Mouse (Mus musculus) spleen, postnatal 4 days (tissue): ENCODE data around the gene Cmss1.
"Not testable (repeated sequence)": the region's sequence is repeated elsewhere in the genome, so short reads cannot be mapped to it uniquely, and the experiment has no call there.

ENCODE experiments used
- DNase-seq, 2 experiments: peaks; one replicate each; pipeline ENCODE4 v3.0.0; 2022; ENCODE audit warnings: low spot score in 2 of 2

Gene Cmss1

DNA sequence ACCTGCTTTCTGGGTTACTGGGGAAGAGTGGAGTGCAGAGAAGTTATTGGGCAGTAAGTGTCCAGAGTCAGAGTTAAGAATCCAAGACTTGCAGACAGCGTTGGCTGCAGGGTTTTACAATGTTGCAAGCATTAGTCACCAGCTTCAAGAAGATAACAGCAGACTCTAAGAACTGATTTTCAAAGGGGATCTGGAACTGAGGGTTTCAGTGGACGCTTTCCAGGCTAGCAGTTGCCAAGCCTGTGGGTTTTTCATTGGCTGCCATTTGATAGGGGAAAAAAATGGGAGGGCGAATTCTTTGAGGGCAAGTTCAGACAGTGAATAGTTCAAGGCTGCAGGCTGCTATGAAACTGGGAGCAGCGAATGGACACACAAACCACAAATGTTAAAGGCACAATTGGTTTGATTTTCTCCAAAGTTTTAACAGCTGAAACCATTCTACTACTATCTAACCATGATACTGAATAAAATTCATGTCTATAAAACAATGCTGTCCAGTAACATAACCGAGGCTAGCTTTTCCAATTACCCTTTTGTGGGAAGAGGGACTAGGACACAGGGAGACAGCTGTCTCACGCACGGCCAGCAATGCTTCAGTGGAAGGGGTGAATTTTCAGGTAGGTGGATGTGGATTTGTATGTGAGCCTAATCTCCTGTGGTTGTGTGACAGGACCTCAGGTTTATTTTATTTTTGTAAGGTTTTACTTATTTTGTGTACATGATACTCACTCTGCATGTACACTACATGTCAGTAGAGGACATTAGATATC, 179.0 kb downstream of the Cmss1 start:
- DNase-seq: no peak

DNA sequence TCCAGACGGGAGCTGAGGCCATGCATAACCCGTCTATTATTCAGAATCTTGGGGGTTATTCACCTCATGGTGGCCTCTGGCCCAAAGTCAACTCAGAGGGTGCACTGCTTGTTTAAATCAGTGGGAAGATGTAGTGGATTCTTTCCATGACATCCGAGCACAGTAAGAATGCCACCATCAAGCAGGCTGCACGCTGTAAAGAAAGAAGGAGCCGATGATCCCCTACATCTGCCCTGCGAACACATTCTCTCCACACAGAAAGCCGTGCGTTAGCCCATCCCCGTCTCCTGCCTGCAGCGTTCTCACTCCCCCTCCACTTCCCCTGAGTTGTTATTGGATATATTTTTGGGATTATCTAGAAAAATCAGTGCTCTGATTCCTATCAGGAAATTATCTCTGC, 180.0 kb downstream of the Cmss1 start:
- no peak for DNase-seq

DNA sequence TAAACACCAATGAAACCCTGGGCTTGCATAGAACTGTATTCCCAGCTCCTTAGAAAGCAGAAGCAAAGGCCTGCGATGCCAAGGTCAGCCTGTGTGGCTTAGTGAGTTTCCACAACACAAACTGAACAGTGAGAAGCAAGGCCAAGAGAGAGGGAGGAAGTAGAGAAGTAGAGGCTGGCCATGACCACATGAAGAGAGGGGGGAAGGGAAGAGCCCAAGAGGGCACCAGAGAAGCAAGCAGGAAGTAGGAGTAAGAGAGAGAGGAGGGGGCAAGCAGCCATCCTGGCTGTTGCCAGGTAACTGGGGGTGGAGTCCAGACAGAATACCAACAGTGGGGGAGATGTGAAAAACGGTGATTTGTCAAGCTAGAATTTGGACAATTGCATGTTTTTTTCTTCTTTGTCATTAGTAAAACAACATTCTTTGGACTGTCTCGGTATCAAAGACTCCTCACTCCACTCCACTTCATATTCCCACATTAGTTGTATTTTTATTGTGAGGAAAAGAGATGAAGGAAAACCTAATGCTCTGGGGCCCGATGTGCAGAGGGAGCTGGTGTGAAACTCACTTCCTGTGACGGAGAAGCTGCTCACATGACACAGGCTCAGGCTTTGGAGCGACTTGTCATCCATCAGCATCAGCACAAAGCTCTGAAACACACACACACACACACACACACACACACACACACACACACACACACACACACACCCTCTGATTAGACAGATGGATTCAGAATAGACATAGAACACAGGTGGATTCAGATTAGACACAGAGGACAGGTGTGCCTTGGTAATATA, 183.5 kb downstream of the Cmss1 start:
- DNase-seq: no peak

DNA sequence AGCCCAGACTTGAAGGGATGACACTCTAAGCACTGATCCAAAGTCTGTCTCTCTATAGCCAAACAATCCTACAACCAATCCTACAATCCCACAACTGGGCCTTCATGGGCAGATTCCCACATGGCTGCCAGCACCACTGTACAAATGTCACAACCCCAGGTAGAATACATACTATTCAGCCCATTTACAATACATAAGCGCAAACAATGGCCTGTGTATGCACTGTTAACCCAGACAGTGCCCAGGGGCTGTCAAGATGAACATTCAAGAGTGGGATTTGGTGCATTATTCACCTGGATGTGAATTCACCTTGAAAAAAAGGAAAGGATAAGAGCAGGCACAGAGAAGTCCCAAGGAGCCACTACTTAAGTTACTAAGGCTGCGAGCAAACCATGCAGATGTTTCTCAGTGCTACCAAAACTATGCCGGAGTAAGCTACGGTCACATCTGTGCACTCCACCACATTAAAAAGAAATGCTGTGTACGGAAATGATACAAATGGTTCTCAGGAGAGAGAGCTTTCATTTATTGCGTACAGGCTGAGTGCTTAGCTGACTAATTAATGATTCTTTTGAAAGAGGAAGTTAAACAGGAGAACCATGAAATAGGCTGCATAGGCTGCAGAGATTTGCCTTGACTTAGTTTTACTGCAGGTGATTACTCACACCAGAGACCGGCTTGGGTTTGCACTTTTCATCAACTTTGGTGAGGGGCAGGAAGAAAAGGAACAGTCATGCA, 184.8 kb downstream of the Cmss1 start:
- no peak for DNase-seq

DNA sequence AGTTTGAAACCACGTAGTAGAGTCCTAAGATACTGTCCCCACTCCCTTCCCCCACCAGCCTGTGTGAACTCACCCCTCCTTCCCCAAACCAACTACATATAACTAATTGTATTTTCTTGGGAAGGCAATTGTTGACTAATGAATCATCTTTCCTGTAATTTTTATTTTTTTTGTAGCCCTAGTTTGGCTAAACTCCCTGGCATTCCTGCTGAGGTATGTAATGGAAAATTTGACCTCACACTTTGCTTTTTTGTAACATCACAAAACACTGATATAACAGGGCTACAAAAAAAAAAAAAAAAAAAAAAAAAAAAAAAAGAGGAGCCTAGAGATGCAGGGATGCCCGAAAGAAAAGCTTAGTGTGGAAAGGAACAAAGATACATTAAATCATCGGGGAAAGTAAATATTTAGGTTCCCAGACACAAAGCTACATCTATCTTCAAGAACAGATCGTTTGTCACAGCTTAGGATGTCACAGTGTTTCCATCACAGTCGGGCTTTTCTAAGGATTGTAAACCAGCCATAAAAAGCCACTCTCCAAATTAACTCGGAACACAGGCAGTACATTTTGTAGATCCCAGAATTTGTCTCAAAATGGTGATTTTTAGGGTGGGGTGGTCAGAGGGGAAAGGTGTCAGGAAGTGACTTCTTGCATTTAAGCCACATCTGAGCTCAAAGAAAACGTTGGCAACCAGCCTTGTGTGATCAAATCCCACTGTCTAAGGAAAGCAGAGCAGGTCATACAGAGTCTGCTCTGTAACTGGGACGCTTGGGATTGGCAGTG, 185.7 kb downstream of the Cmss1 start:
- DNase-seq: no peak

DNA sequence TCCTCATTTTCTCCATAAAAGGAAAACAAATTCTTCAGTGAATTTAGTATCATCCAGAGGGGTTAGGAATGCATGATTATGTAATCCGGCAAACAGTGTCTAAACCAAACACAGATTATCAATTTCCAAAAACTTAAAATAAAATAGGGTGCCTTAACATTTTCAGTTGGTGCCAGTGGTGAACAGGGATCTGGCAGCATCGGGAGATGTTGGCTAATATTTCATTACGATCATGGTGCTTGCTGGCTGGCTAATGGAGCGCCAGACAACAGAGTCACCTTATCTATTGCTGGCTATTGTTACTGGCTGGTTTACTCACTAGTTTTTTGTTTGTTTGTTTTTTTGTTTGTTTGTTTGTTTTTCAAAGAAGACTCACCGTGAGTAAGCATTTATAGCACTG, 186.8 kb downstream of the Cmss1 start:
- no peak for DNase-seq

DNA sequence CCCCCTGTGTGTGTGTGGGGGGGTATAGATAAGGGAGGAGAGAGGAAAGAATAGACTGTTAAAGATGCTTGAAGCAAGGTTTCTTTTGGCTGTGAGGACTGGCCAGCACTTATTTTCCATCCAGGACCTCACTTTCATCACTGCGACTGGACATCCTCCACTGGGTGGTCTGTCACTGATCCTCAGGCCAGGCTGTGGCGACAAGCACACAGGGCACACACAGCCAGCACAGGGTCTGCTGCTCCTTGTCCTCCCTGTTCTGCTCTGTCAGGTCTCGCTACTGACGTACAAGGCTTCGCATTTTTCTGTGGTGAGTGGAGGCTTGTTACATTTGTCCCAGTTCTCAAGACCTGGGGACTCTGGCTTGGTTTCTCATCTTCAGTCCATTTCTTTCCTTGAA, 187.3 kb downstream of the Cmss1 start:
- no peak for DNase-seq

DNA sequence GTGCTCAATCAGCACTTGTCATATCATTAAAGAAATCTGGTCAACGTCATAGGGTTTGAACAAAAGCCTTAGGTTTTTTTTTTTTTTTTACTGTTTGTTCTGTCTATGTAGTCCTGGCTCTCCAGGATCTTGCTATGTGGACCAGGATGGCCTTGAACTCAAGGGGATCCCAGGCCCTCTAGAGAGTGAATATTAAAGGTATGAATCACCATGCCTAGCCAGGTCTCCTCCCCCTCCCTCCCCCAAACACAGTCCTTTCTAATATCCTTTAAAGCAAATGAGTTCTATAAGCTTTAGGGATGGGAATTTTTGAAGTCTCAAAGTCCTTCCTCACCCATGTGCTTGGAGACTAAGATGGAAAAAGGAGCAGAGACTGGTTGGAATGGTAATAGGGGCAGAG, 188.7 kb downstream of the Cmss1 start:
- no peak for DNase-seq

DNA sequence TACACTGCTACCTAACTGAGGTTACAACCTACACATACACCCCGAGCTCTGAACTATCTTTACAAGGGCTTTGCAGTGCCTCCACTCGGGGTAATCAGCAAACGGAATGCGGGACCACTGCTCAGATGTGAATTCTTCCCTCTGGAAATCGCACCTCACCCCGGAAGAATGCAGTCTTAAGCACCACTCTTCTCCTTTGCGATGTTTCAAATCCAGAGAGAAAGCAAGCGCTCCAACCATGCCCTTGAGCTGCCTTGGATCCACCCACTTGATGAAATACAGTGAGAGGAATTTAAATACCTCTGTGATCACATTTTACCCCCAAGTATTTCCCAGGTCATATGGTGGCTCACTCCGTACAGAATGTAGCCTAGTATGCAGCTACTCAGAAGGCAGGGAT, 189.6 kb downstream of the Cmss1 start:
- no peak for DNase-seq

DNA sequence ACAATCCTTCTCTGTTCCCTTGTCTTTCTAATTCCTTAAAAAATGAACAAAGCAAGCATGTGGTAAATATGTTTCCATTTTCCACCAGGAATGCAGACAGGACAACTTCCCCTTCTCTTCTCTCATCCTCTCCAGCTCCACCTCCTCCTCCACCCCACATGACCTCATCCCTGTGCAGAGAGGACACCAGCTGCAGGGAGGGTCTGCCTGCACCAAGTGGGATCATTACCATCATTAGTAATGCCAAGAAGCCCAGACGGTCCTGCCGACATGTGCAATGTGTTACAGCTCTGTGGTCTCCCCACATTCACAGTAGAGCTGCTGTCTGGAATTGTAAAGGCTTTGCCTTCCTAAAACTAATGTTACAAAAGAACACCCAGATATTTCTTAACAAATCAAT, 190.6 kb downstream of the Cmss1 start:
- no peak for DNase-seq

DNA sequence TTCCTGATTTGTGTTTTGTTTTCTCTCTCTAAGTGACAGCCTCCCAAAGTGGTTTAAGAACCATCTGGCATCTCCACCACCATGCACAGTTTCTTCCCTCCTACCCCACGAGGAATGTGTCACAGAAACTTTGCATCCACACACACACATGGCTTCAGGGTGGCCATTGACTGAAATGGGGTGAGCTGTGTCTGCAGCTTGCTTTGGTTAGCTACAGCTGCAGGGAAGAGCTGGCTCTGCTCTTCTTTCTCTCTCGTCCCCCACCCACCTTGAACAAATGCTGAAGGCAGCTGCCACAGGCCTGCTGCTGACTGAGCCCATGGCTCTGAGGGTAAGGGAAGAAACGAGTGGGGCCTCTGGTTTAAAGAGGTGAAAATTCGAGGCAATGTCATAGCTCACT, 193.9 kb downstream of the Cmss1 start:
- DNase-seq: peak in 1 of 2 experiments; percentile 0

DNA sequence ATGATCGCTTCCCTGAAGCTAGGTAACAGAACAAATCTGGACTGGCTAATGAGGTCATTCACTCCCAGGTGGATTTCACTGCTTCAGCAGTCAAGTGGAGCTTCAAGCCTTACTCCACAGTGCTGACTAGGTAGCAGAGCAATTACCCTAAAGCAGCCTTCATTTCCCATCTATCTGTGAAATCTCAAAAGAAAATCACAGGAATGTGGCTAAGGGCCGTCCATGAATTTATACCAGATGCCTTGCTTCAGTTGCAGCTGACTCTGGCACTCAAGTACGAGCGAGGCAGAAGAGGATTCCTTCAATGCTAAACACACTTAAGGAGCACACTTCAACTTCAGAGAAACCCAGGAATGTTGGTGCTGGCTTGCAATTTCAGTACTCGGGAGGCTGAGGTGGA, 202.8 kb downstream of the Cmss1 start:
- DNase-seq: no peak

DNA sequence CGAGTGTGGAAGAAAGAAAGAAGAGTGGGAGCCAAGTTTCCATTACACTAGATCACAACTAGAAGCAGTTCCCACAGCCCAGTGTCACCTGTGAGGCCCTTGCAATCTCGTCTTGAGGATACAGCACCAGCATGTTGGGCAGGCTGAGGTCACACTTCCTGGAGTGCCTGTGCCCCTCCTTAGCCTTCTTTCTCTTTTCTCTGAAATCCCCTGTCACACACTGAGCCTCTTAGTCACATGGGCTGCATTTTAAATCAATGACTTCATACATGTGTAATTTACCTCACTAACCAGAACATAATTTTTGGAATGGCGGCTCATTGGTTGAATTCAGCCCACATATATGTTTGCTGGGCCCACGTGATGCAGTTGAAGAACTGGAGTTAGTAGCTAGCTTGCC, 203.8 kb downstream of the Cmss1 start:
- no peak for DNase-seq

DNA sequence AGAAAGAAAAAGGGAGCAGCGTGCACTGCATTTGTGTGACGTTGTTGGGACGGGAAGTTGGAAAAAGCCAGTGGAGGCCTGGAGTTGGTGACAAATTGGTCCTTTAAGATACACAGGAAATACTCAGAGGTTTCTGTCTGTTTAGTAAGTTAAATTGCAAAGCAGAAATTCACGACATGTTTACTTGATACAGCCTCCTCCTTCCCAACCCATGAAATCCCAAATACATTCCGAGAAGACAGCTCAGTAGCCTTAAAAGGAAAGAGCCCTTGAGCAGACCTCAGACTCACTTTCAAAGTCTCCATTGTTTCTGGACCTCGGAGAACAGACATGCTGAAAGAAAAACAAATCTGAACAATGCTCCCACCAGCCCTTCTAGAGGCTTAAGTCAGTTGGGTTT, 205.0 kb downstream of the Cmss1 start:
- DNase-seq: no peak

DNA sequence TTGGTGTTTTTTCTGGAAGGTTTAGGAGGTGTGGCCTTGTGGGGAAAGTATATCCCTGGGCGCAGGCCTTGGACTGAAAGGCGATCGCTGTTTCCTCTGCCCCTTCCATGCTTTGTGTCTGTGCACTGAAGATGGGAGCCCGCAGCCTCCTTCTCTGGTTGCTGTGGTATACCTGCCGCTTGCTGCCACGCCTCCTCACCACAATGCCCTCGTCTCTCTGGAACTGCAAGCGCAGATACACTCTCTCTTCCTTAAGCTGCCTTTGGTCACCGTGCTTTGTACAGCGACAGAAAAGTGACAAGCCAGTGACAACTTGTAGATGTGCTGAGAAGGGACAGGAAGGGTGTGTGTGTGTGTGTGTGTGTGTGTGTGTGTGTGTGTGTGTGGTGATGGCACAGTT, 207.1 kb downstream of the Cmss1 start:
- no peak for DNase-seq

DNA sequence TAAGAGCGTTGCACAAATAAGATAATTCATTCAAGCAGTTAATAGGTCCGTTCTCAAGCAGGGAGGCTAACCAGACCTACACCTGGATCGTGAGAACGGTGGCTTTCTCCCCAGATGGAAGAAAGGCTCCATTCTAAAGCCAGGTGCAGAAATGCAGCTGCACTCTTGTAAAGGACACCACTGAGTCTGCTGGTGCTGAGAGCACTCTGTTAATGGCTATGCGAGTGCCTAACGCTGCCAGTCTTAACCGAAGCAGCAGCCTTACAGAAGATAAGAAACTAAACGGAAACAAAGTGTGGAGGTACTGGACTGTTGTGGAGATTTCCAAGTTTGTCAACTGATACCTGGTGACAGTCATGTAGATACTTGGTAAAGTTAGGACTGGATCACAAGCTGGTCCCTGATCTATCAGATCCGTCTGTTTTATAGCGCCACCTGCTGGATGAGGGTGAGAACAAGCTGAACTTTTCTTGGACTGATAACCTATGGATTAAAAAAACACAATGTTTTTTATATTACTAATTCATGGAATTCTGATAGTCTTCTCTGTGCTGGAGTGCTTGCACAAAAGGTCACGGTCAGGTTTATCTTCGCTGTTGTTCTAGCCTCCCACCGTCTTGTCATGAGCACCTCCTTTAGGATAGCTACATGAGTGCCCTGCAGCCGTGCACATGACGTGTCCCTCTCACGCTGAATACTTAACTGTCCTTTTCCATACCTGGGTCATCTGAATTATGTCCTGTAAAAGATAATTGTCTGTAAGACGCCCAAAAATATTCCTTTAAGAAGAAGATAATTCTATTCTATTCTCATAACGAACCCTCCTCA, 208.1 kb downstream of the Cmss1 start:
- peak; percentile 45 to 82 for DNase-seq

DNA sequence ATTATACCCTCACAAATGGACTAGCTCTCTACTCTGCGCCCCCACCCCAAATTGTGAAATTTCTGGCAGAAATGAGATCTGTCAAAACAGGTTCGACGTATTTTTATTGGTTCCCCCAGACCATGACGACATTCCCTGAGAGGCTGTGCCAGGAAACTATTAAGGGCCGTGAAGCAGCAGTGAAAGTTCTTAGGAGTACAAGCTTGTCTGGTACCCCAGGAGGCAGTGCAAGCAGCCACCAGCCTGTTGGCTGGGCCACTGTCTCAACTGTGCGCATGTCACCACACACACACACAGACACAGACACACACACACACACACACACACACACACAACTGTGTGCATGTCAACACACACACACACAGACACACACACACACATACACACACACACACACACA, 208.8 kb downstream of the Cmss1 start:
- peak; percentile 4 to 46 for DNase-seq

DNA sequence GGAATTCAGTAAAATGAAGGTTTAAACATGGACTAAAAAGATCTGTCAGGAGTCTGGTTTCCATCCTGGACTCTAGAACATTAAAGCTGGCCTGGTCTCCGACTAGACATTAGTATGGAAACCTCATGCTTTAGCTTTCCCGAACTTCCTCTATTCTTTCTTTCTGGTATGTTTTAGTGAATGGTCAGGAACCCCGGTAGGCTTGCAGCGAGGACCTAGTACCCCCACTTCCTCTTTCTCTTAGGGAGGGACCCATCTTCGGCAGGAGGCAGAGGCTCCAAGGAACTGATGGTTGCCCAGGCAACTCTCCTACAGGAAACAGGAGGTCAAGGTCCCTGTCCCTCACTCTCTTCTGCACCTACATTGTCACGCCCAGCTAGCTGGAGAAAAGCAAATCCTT, 210.4 kb downstream of the Cmss1 start:
- no peak for DNase-seq

DNA sequence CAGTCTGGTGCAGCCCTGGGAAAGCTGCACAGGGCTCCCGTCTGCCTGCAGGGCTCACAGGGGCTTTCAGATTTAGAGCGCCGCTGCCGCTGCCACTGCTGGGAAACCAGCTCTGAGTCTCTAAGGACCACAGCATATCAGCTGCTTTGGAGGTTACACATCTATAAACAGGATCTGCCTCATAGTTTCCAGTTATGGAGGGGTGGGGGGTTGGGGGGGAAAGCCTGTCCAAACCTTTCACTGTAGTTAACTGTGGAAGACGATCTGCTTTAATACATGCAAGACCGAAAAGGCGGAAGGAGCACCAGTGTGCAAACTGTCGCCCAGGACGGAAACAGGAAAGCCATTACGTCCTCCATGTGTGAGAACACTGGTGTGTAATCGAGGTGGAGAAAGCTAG, 213.5 kb downstream of the Cmss1 start:
- no peak for DNase-seq

DNA sequence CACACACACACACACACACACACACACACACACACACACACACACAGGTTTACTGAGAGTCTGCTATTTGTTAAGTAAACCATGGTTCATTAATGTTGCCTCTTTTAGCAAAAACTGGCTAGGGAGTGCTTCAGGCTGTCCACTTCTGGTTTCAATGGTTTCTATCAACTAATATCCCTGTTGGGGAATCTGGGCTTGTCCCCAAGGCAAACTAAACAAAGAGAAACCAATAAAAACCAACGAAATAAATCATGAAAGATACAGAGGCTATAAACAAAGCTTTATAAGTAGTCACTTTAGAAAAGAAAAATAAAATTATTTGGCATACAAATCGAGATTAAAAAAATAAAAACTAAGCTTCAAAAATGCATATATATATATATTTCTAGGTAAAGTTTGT, 214.2 kb downstream of the Cmss1 start:
- DNase-seq: no peak

DNA sequence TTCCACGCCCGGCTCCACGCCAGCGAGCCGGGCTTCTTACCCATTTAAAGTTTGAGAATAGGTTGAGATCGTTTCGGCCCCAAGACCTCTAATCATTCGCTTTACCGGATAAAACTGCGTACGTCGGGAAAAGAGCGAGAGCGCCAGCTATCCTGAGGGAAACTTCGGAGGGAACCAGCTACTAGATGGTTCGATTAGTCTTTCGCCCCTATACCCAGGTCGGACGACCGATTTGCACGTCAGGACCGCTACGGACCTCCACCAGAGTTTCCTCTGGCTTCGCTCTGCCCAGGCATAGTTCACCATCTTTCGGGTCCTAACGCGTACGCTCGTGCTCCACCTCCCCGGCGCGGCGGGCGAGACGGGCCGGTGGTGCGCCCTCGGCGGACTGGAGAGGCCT, 215.5 kb downstream of the Cmss1 start:
- not testable (repeated sequence) for DNase-seq
